Mouse (Mus musculus) forebrain, embryonic 11.5 days (tissue): ENCODE results near the gene Xpnpep2. TPM values are rescaled to one million over a fixed set of nuclear protein-coding genes. Genes with fewer than 3 reads are reported as not detected.

Experiments
- ATAC-seq: fragments of 200-750 bp; cut with Nextera tagmentation; replicated peaks from 2 replicates; pipeline ENCODE4 v1.8.0; 2017; ENCODE audit warnings: moderate TSS enrichment; ENCODE audit not compliant: low FRiP score
- DNase-seq: peaks from one replicate; pipeline ENCODE4 v3.0.0-alpha.2; 2017; ENCODE audit warnings: low spot score
- H3K27ac ChIP-seq: fragments of 300-500 bp; sonication (generic); 2 replicates; pipeline ENCODE4 v1.5.1; 2014; ENCODE audit warnings: low read depth, low read length
- H3K27me3 ChIP-seq: fragments of 300-500 bp; sonication (generic); 2 replicates; pipeline ENCODE4 v1.6.1; 2014; ENCODE audit warnings: mild to moderate bottlenecking, low read length, mixed read lengths; ENCODE audit not compliant: control insufficient read depth, insufficient read depth
- H3K36me3 ChIP-seq: fragments of 300-500 bp; sonication (generic); 2 replicates; pipeline ENCODE4 v1.6.1; 2014; ENCODE audit warnings: mild to moderate bottlenecking, low read length, moderate library complexity, mixed read lengths; ENCODE audit not compliant: control insufficient read depth, insufficient read depth
- H3K4me1 ChIP-seq: fragments of 300-500 bp; sonication (generic); replicated peaks from 2 replicates; pipeline ENCODE4 v1.6.1; 2014; ENCODE audit warnings: low read length, mixed read lengths; ENCODE audit not compliant: control insufficient read depth, insufficient read depth
- H3K4me2 ChIP-seq: fragments of 300-500 bp; sonication (generic); 2 replicates; pipeline ENCODE4 v1.6.1; 2014; ENCODE audit warnings: low read depth, mild to moderate bottlenecking, low read length, moderate library complexity, mixed read lengths; ENCODE audit not compliant: severe bottlenecking
- H3K4me3 ChIP-seq: fragments of 300-500 bp; sonication (generic); 2 replicates; pipeline ENCODE4 v1.5.1; 2014; ENCODE audit warnings: low read depth, low read length
- H3K9ac ChIP-seq: fragments of 300-500 bp; sonication (generic); 2 replicates; pipeline ENCODE4 v1.6.1; 2014; ENCODE audit warnings: low read length
- H3K9me3 ChIP-seq: fragments of 300-500 bp; sonication (generic); 2 replicates; pipeline ENCODE4 v1.6.1; 2016; ENCODE audit warnings: low read length, mixed read lengths; ENCODE audit not compliant: control insufficient read depth
- WGBS: fragments of 180-500 bp; shearing (Covaris S2); extraction: QIAGEN DNeasy Blood & Tissue Kit; methylation state at CpG from one replicate; pipeline ENCODE4 v1.1.7; 2014; 5-methylcytosine and 5-hydroxymethylcytosine counted together
- polyA plus RNA-seq: library from polyadenylated mRNA; unstranded; fragments of >200 nt; fragmentation: Nextera tagmentation; extraction: Ambion mirVana; gene quantifications from 2 replicates; pipeline ENCODE4 v1.2.1, GENCODE M21; 2014

Gene Xpnpep2
- polyA plus RNA-seq, 1 experiment from 2014 or later: 1.5 TPM

GRCm38 (mm10) chrX:48147226-48147625 lies 38.7 kb downstream of the Xpnpep2 start:
- Histone ChIP-seq H3K9me3 (no peaks in the 10 kb centered on the region), H3K4me1 (no peaks in the 10 kb centered on the region), H3K9ac (no peak overlapping the region), H3K36me3 (no peaks in the 10 kb centered on the region), H3K4me3 (no peak overlapping the region), H3K4me2 (no peak overlapping the region), H3K27ac (no peak overlapping the region), H3K27me3 (no peaks in the 10 kb centered on the region)
- DNase-seq (no peak), ATAC-seq (no peak)
- 80% methylated on average over 2 of the region's 2 CpGs for WGBS

GRCm38 (mm10) chrX:48147741-48148186 lies 39.2 kb downstream of the Xpnpep2 start:
- Histone ChIP-seq H3K4me3 (no peak overlapping the region), H3K9ac (no peak overlapping the region), H3K9me3 (no peaks in the 10 kb centered on the region), H3K27me3 (no peaks in the 10 kb centered on the region), H3K27ac (no peak overlapping the region), H3K36me3 (no peaks in the 10 kb centered on the region), H3K4me2 (no peak overlapping the region), H3K4me1 (no peaks in the 10 kb centered on the region)
- no peak for ATAC-seq
- no peak for DNase-seq
- 90% methylated on average over 7 of the region's 7 CpGs for WGBS

GRCm38 (mm10) chrX:48152106-48152505 lies 43.6 kb downstream of the Xpnpep2 start:
- Histone ChIP-seq H3K27me3 (no peaks in the 10 kb centered on the region), H3K36me3 (no peaks in the 10 kb centered on the region), H3K4me2 (no peak overlapping the region), H3K27ac (no peak overlapping the region), H3K9ac (no peak overlapping the region), H3K9me3 (no peaks in the 10 kb centered on the region), H3K4me1 (no peaks in the 10 kb centered on the region), H3K4me3 (no peak overlapping the region)
- WGBS: 83% methylated on average over 7 of the region's 7 CpGs
- no peak for ATAC-seq
- no peak for DNase-seq

- H3K4me1 ChIP-seq: no peaks in the 10 kb centered on the region
- no peak overlapping the region for H3K4me2 ChIP-seq
- no peaks in the 10 kb centered on the region for H3K9me3 ChIP-seq
- H3K27ac ChIP-seq: no peak overlapping the region
- DNase-seq (no peak), ATAC-seq (no peak)
- no peaks in the 10 kb centered on the region for H3K27me3 ChIP-seq
- H3K4me3 ChIP-seq: no peak overlapping the region
- no peaks in the 10 kb centered on the region for H3K36me3 ChIP-seq
- WGBS: 88% methylated on average over 2 of the region's 2 CpGs
- no peak overlapping the region for H3K9ac ChIP-seq
These were observed 44.9 kb downstream of the Xpnpep2 start for GRCm38 (mm10) chrX:48153414-48153813.

GRCm38 (mm10) chrX:48153949-48154348 lies 45.4 kb downstream of the Xpnpep2 start:
- H3K4me2 ChIP-seq: no peak overlapping the region
- no peak for ATAC-seq
- no peaks in the 10 kb centered on the region for H3K36me3 ChIP-seq
- H3K4me1 ChIP-seq: no peaks in the 10 kb centered on the region
- H3K27me3 ChIP-seq: no peaks in the 10 kb centered on the region
- no peak overlapping the region for H3K27ac ChIP-seq
- 81% methylated on average over 2 of the region's 2 CpGs for WGBS
- no peak overlapping the region for H3K4me3 ChIP-seq
- H3K9ac ChIP-seq: no peak overlapping the region
- DNase-seq: no peak
- H3K9me3 ChIP-seq: no peaks in the 10 kb centered on the region

GRCm38 (mm10) chrX:48155489-48155888 lies 47.0 kb downstream of the Xpnpep2 start:
- Histone ChIP-seq H3K36me3 (no peaks in the 10 kb centered on the region), H3K9me3 (no peaks in the 10 kb centered on the region), H3K9ac (no peak overlapping the region), H3K27me3 (no peaks in the 10 kb centered on the region), H3K4me3 (no peak overlapping the region), H3K4me2 (no peak overlapping the region), H3K4me1 (no peaks in the 10 kb centered on the region), H3K27ac (no peak overlapping the region)
- ATAC-seq (no peak), DNase-seq (no peak)
- WGBS: 91% methylated on average over 6 of the region's 6 CpGs

- ATAC-seq (no peak), DNase-seq (no peak)
- no peak overlapping the region for H3K4me2 ChIP-seq
- no peak overlapping the region for H3K27ac ChIP-seq
- no peak overlapping the region for H3K9ac ChIP-seq
- H3K4me1 ChIP-seq: no peaks in the 10 kb centered on the region
- WGBS: 89% methylated on average over 8 of the region's 8 CpGs
- no peaks in the 10 kb centered on the region for H3K27me3 ChIP-seq
- no peaks in the 10 kb centered on the region for H3K36me3 ChIP-seq
- H3K4me3 ChIP-seq: no peak overlapping the region
- H3K9me3 ChIP-seq: no peaks in the 10 kb centered on the region
These were observed 48.9 kb downstream of the Xpnpep2 start for GRCm38 (mm10) chrX:48157396-48157795.

- Histone ChIP-seq H3K4me2 (no peak overlapping the region), H3K27ac (no peak overlapping the region), H3K4me1 (no peaks in the 10 kb centered on the region), H3K9me3 (no peaks in the 10 kb centered on the region), H3K9ac (no peak overlapping the region), H3K4me3 (no peak overlapping the region), H3K27me3 (no peaks in the 10 kb centered on the region), H3K36me3 (no peaks in the 10 kb centered on the region)
- 94% methylated on average over 11 of the region's 11 CpGs for WGBS
- ATAC-seq (no peak), DNase-seq (no peak)
These were observed 49.8 kb downstream of the Xpnpep2 start for GRCm38 (mm10) chrX:48158229-48158919.

- no peak overlapping the region for H3K4me2 ChIP-seq
- DNase-seq: no peak
- no peak overlapping the region for H3K4me3 ChIP-seq
- no peaks in the 10 kb centered on the region for H3K36me3 ChIP-seq
- peak overlapping the region; percentile 50; the same call in 1 of the 2 replicates for H3K27ac ChIP-seq
- ATAC-seq: peak; percentile 94
- H3K9ac ChIP-seq: no peak overlapping the region
- WGBS: 20% methylated on average over 1 of the region's 1 CpGs
- no peaks in the 10 kb centered on the region for H3K9me3 ChIP-seq
- H3K27me3 ChIP-seq: no peaks in the 10 kb centered on the region
- H3K4me1 ChIP-seq: no peaks in the 10 kb centered on the region
These were observed 61.4 kb downstream of the Xpnpep2 start for GRCm38 (mm10) chrX:48169892-48170291.
